Mouse (Mus musculus) CD4-positive naive resting alpha-beta T cell, adult 57 days (primary cell): ENCODE measurements around the gene Tcfl5. TPM values are rescaled to one million over a fixed set of nuclear protein-coding genes. Genes with fewer than 3 reads are reported as not detected.

ENCODE experiments used
- total RNA-seq: library from RNA; stranded (reverse); gene quantifications from one replicate; pipeline ENCODE4 v1.2.4, GENCODE M21; 2023

Gene Tcfl5
- total RNA-seq, result 0.30 TPM

DNA sequence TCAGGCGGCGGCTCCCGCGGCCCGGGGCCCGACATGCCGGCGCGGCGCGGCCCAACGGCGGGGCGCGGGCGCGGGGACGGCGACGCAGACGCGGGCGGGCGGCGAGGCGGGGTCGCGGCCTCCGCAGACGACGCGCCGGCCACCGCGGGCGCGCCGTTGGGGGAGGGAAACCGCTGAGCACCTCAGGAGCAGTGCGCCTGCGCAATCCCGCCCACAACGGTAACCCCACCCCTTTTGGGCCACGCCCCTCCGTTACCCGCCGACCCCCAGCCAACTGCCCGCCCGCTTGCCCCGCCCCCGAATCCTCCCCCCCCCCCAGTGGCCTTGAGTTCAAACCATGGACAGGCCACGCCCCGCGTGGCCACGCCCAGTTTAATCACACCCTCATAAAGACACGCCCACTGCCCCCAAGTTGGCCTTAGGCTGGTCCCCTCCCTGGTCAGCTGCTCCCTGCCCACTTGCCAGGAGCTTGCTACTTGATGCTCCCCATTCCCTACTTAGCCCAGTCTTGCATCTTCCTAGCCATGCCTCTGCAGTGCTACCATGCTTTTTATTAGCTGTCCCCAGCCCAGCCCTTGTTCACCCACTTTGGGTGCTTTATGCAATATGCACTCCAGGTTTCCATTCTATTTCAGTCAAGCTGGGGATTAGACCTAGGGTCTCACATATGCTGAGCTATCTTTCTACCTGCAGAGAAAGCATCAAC lies at the start of gene Tcfl5:
Tcfl5 (minus strand) TSS at position 154 of the 706 bp plus-strand sequence.

DNA sequence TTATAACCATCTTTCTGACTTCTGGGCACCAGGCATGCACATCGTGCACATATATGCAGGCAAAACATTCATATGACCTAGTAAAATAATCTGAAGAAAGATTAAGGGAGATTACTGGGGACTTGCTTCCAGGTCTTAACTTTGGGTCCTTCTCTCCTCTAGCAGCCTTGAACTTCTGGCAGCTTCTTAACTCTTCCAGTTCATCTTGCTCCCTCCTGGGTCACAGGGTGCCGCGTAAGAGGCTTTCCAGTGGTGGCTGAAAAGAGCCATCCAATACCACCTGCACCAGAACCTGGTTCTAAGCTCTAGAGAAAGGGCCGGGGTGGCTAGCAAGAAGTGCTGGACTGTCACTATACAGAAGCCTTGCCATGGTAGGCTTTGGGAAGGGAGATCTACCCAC lies 45.0 kb downstream of the Tcfl5 start, which contains the start of gene Col9a3:
Col9a3 (plus strand) TSS at position 301 of the 400 bp plus-strand sequence.

DNA sequence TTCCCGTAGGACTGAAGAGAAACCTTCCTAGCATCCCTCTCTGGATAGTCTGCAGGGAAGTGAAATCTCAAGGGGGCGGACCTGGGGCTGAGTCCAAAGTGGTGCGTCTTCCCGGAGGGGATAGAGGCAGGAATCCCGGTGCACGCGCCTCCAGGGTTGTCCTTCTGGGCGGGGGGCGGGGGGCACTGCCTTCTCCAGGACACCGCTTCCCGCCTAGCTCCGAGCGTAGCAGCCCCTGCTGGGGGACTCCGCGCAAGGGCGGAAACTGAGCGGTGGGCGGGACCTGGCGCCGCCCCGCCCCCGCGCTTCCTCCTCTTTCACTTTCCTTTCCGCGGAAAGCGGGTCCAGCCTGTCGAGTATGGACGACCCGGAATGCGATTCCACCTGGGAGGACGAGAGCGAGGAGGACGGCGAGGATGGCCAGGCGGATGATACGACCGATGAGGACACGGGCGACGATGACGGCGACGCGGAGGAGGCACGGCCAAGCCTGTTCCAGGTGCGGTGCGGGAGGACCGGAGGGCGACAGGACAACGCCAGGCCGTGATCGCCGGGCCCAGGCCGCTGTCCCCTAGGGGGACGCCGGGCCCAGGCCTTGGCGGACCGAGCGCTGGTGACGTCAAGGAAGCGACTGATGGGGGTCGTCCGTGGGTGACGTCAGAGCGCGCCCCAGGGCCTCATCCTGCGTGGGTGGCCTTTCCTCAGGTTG lies 53.2 kb downstream of the Tcfl5 start, which contains the start of gene Ogfr:
Ogfr (plus strand) TSS at position 123 of the 709 bp plus-strand sequence.

DNA sequence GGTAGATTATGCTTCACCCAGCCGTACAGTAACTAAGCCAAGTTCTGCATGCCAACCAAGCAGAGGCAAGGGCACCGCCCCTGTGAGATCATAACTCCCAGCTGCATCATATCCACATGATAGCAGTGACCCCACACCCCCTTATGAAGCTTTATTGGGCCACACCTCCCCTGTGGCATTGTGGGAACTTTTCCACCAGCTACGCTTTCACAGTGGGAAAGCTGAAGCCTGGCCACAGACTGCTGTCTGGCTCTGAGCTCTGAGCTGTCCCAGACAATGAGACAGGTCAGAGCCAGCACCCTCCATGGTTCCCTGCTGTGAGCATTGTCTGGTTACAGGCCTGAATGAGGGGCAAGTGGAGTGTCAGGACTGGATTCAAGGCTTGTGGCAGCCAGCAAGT lies 61.5 kb downstream of the Tcfl5 start, which contains the start of gene Mrgbp:
Mrgbp (plus strand) TSS at position 303 of the 400 bp plus-strand sequence.

Other genes with a start within 250 kb of the Tcfl5 start
- gene Slco4a1, start 186.5 kb downstream of the Tcfl5 start, total RNA-seq, result 3.1 TPM
- not detected for gene Ntsr1, start 142.7 kb downstream of the Tcfl5 start, total RNA-seq
- gene Mrgbp, start 61.4 kb downstream of the Tcfl5 start, total RNA-seq, result 48.3 TPM
- gene Ogfr, start 53.5 kb downstream of the Tcfl5 start, total RNA-seq, result 84.7 TPM
- 4.4 TPM for gene Col9a3, start 44.9 kb downstream of the Tcfl5 start, total RNA-seq
- gene Dido1, start 67.3 kb upstream of the Tcfl5 start, total RNA-seq, result 90.3 TPM
- 53.0 TPM for gene Gid8, start 67.4 kb upstream of the Tcfl5 start, total RNA-seq
- gene Slc17a9, start 82.6 kb upstream of the Tcfl5 start, total RNA-seq, result 86.5 TPM
- gene Bhlhe23, start 134.2 kb upstream of the Tcfl5 start, total RNA-seq, result not detected